Mouse (Mus musculus) intestine, embryonic 16.5 days (tissue): ENCODE results near the gene Kirrel3. TPM values are rescaled to one million over a fixed set of nuclear protein-coding genes. Genes with fewer than 3 reads are reported as not detected.
A peak's percentile ranks its signal among the peaks of the same experiment; 100 is the strongest.

Experiments used
- ATAC-seq: fragments of 200-750 bp; cut with Nextera tagmentation; 2 replicates; pipeline ENCODE4 v1.8.0; 2017; ENCODE audit warnings: moderate TSS enrichment, moderate library complexity
- H3K27ac ChIP-seq: fragments of 300-500 bp; sonication (generic); 2 replicates; pipeline ENCODE4 v1.5.1; 2014; ENCODE audit warnings: mild to moderate bottlenecking, low read length
- H3K27me3 ChIP-seq: fragments of 300-500 bp; sonication (generic); replicated peaks from 2 replicates; pipeline ENCODE4 v1.6.1; 2014; ENCODE audit warnings: low read length, control low read depth, mixed read lengths; ENCODE audit not compliant: control insufficient read depth, insufficient read depth
- H3K36me3 ChIP-seq: fragments of 300-500 bp; sonication (generic); 2 replicates; pipeline ENCODE4 v1.6.1; 2014; ENCODE audit warnings: low read length, control low read depth; ENCODE audit not compliant: control insufficient read depth, insufficient read depth
- H3K4me1 ChIP-seq: fragments of 300-500 bp; sonication (generic); 2 replicates; pipeline ENCODE4 v1.6.1; 2014; ENCODE audit warnings: low read length, control low read depth, mixed read lengths; ENCODE audit not compliant: control insufficient read depth, insufficient read depth
- H3K4me2 ChIP-seq: fragments of 300-500 bp; sonication (generic); 2 replicates; pipeline ENCODE4 v1.6.1; 2014; ENCODE audit warnings: low read depth, low read length, control low read depth
- H3K4me3 ChIP-seq: fragments of 300-500 bp; sonication (generic); 2 replicates; pipeline ENCODE4 v1.5.1; 2014; ENCODE audit warnings: mild to moderate bottlenecking, low read length
- H3K9ac ChIP-seq: fragments of 300-500 bp; sonication (generic); 2 replicates; pipeline ENCODE4 v1.6.1; 2014; ENCODE audit warnings: low read depth, low read length
- H3K9me3 ChIP-seq: fragments of 300-500 bp; sonication (generic); 2 replicates; pipeline ENCODE4 v1.6.1; 2016; ENCODE audit warnings: low read length, control low read depth; ENCODE audit not compliant: control insufficient read depth
- WGBS: fragments of 180-500 bp; shearing (Covaris S2); extraction: QIAGEN DNeasy Blood & Tissue Kit; methylation state at CpG from one replicate; pipeline ENCODE4 v1.1.7; 2014; 5-methylcytosine and 5-hydroxymethylcytosine counted together
- polyA plus RNA-seq: library from polyadenylated mRNA; unstranded; fragments of >200 nt; fragmentation: Nextera tagmentation; extraction: Ambion mirVana; gene quantifications from 2 replicates; pipeline ENCODE4 v1.2.1, GENCODE M21; 2015

The Kirrel3 gene
- polyA plus RNA-seq, 1 experiment from 2014 or later, result 1.7 TPM

- ATAC-seq, result no peak
- Histone ChIP-seq H3K9me3 (no peaks in the 10 kb centered on the region), H3K27me3 (peaks cover 23% of the 10 kb centered on the region), H3K9ac (no peak overlapping the region), H3K27ac (no peak overlapping the region), H3K4me2 (peak overlapping the region; percentile 91), H3K4me1 (peaks cover 12% of the 10 kb centered on the region; the same call in 1 of the 2 replicates), H3K4me3 (peak overlapping the region; percentile 63), H3K36me3 (no peaks in the 10 kb centered on the region)
- 23% methylated on average over 5 of the region's 5 CpGs for WGBS
Measured at GRCm38 (mm10) chr9:34489760-34490159, 4.1 kb downstream of the Kirrel3 start.

DNA sequence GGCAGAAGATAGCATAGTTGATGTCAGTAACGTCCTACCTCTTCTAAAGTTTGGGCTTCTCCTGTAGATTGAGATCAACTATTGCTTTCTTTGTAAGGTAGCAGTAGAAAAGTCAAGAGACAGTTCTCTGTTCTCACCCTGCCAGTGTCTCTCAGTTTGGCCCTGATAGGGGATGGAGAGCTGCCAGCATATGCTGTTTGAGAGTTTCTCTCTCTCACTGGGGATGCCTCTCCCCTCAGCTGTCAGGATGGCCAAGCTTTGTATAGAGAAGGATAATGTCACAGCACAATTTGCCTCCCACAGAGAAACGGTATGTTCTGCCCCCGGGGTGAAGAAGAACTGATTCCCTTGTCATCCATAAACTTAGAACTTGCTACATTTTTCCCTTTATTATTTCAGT is 6.4 kb downstream of the Kirrel3 start:
- H3K27me3 ChIP-seq, result peaks cover 12% of the 10 kb centered on the region
- no peak overlapping the region for H3K9ac ChIP-seq
- H3K9me3 ChIP-seq, result no peaks in the 10 kb centered on the region
- H3K4me1 ChIP-seq, result peaks cover 4% of the 10 kb centered on the region; the same call in 1 of the 2 replicates
- WGBS, result 50% methylated on average over 3 of the region's 3 CpGs
- H3K4me2 ChIP-seq, result no peak overlapping the region
- no peak for ATAC-seq
- H3K27ac ChIP-seq, result no peak overlapping the region
- H3K4me3 ChIP-seq, result no peak overlapping the region
- no peaks in the 10 kb centered on the region for H3K36me3 ChIP-seq

DNA sequence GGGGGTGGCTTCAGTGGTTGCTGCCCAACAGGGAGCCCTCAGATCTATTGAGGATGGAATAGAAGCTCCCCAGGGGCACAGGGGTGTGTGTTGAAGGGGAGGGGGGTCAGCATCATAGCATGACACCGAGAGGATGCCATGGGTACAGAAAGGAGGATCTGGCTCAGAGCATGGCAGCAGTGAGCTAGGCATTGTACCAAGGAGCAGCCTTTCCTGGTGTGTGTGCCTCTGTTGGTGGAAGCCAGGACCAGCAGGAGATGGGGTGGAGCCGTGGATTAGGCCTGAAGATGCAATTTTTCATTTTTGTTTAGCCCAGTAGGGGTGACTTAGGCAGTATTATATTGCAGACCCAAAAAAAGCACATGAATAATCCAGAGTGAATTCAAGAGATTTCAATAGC is 7.9 kb downstream of the Kirrel3 start:
- H3K4me2 ChIP-seq, result no peak overlapping the region
- no peak overlapping the region for H3K4me3 ChIP-seq
- peaks cover 9% of the 10 kb centered on the region for H3K27me3 ChIP-seq
- H3K27ac ChIP-seq, result no peak overlapping the region
- no peak for ATAC-seq
- WGBS, result 51% methylated on average over 2 of the region's 2 CpGs
- H3K9ac ChIP-seq, result no peak overlapping the region
- H3K4me1 ChIP-seq, result peaks cover 4% of the 10 kb centered on the region; the same call in 1 of the 2 replicates
- no peaks in the 10 kb centered on the region for H3K36me3 ChIP-seq
- no peaks in the 10 kb centered on the region for H3K9me3 ChIP-seq

GRCm38 (mm10) chr9:34498126-34498525 is 12.4 kb downstream of the Kirrel3 start:
- WGBS, result 87% methylated on average over 2 of the region's 2 CpGs
- no peak for ATAC-seq
- Histone ChIP-seq H3K9ac (no peak overlapping the region), H3K4me2 (no peak overlapping the region), H3K4me1 (no peaks in the 10 kb centered on the region), H3K4me3 (no peak overlapping the region), H3K9me3 (no peaks in the 10 kb centered on the region), H3K27ac (no peak overlapping the region), H3K36me3 (no peaks in the 10 kb centered on the region), H3K27me3 (no peaks in the 10 kb centered on the region)

GRCm38 (mm10) chr9:34498651-34499050 is 13.0 kb downstream of the Kirrel3 start:
- Histone ChIP-seq H3K27ac (no peak overlapping the region), H3K36me3 (no peaks in the 10 kb centered on the region), H3K4me1 (no peaks in the 10 kb centered on the region), H3K9ac (no peak overlapping the region), H3K4me3 (no peak overlapping the region), H3K27me3 (no peaks in the 10 kb centered on the region), H3K4me2 (no peak overlapping the region), H3K9me3 (no peaks in the 10 kb centered on the region)
- no peak for ATAC-seq
- WGBS, result under 1% methylated on average over 5 of the region's 5 CpGs

DNA sequence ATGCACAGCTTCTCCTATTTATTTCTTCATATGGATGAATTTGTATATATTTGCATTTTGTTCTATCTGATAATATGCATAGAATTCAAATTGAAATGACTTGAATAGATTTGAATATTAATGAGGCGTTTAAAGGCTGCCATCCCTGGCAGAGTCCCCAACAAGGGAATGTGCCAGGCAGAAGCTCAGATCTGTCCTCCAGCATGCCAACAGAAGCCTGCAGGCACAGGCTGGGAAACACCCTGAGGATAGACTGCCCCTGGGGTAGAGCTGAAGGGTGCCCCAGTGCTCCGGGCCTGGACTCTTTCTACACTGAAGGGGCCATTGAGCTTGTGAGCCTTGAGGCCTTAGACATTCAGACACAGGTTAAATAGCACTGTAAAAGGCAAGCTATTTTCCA is 21.5 kb downstream of the Kirrel3 start:
- H3K27ac ChIP-seq, result no peak overlapping the region
- no peaks in the 10 kb centered on the region for H3K36me3 ChIP-seq
- H3K4me3 ChIP-seq, result no peak overlapping the region
- no peak overlapping the region for H3K9ac ChIP-seq
- no peaks in the 10 kb centered on the region for H3K4me1 ChIP-seq
- H3K27me3 ChIP-seq, result no peaks in the 10 kb centered on the region
- H3K4me2 ChIP-seq, result no peak overlapping the region
- WGBS, result 92% methylated on average over 2 of the region's 2 CpGs
- no peak for ATAC-seq
- H3K9me3 ChIP-seq, result no peaks in the 10 kb centered on the region

GRCm38 (mm10) chr9:34518861-34519260 is 33.2 kb downstream of the Kirrel3 start:
- Histone ChIP-seq H3K4me1 (no peaks in the 10 kb centered on the region), H3K27ac (no peak overlapping the region), H3K9ac (no peak overlapping the region), H3K36me3 (no peaks in the 10 kb centered on the region), H3K4me3 (no peak overlapping the region), H3K9me3 (no peaks in the 10 kb centered on the region), H3K4me2 (no peak overlapping the region), H3K27me3 (no peaks in the 10 kb centered on the region)
- no peak for ATAC-seq
- 80% methylated on average over 6 of the region's 6 CpGs for WGBS

DNA sequence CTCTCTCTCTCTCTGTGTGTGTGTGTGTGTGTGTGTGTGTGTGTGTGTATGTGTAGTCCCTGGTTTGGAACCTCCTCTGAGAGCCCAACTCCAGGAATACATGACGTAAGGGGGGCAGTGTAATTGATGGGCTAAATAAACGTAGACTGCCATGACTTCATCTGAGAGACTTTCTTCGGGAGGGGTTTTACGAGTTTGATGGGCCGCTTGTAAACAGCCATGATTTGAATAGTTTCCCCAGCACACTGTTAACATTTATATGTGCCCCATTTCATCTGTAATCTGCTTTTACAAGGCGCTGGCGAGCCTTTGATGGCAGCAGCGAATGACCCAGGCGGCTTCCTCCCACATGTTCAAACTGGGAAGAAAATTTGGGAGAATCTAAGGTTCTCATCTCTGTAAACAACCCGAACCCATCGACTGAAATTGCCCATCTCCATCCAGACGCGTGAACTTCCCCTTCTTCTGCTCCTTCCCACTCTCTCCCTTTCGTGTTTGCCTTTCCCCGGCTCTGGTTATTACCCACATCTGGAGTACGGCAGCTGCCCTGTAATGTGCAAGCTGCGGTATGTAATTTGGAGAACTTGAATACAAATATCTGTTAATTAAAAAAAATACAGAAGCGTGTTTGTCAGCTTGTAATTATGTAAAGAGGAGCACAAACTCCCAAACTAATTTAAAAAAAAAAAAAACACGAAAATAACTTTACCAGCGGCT is 34.7 kb downstream of the Kirrel3 start:
- no peaks in the 10 kb centered on the region for H3K4me1 ChIP-seq
- WGBS, result 48% methylated on average over 20 of the region's 20 CpGs
- H3K4me2 ChIP-seq, result no peak overlapping the region
- H3K27ac ChIP-seq, result no peak overlapping the region
- H3K9me3 ChIP-seq, result no peaks in the 10 kb centered on the region
- no peak overlapping the region for H3K4me3 ChIP-seq
- ATAC-seq, result no peak
- no peaks in the 10 kb centered on the region for H3K36me3 ChIP-seq
- no peaks in the 10 kb centered on the region for H3K27me3 ChIP-seq
- no peak overlapping the region for H3K9ac ChIP-seq

GRCm38 (mm10) chr9:34525695-34526094 is 40.0 kb downstream of the Kirrel3 start:
- H3K27me3 ChIP-seq, result no peaks in the 10 kb centered on the region
- no peaks in the 10 kb centered on the region for H3K9me3 ChIP-seq
- H3K9ac ChIP-seq, result no peak overlapping the region
- no peak overlapping the region for H3K4me2 ChIP-seq
- no peak overlapping the region for H3K4me3 ChIP-seq
- no peaks in the 10 kb centered on the region for H3K36me3 ChIP-seq
- no peak overlapping the region for H3K27ac ChIP-seq
- ATAC-seq, result no peak
- H3K4me1 ChIP-seq, result no peaks in the 10 kb centered on the region
- WGBS, result 31% methylated on average over 2 of the region's 2 CpGs
